Mouse (Mus musculus) lung, postnatal 0 days (tissue): ENCODE data around the gene Kcnj13.

Source experiments
- CTCF ChIP-seq: IDR thresholded peaks from 2 replicates; pipeline ENCODE4 v1.5.1; 2016; ENCODE audit warnings: antibody characterized with exemption, mild to moderate bottlenecking
- EP300 ChIP-seq: IDR thresholded peaks from 2 replicates; pipeline ENCODE4 v1.6.1; 2016; ENCODE audit warnings: antibody characterized with exemption, mild to moderate bottlenecking, control low read depth

GRCm38 (mm10) chr1:87435125-87435524 is 40.6 kb upstream of the Kcnj13 start:
- TF ChIP-seq CTCF (no peak), EP300 (no peak)
